Mouse (Mus musculus) kidney, adult 2 months (tissue): ENCODE results near the gene S100a7a.

Source experiments
- CTCF ChIP-seq: fragments of 200-500 bp; conservative IDR thresholded peaks from 2 replicates; pipeline ENCODE4 v1.5.1; 2011; ENCODE audit warnings: low read depth, mild to moderate bottlenecking, control low read depth, low read length, moderate library complexity, mixed read lengths; ENCODE audit not compliant: insufficient read depth, insufficient read length
- POLR2A ChIP-seq: fragments of 200-500 bp; IDR thresholded peaks from one replicate; pipeline ENCODE4 v1.6.1; 2011; ENCODE audit warnings: low read depth, low read length, control low read depth

DNA sequence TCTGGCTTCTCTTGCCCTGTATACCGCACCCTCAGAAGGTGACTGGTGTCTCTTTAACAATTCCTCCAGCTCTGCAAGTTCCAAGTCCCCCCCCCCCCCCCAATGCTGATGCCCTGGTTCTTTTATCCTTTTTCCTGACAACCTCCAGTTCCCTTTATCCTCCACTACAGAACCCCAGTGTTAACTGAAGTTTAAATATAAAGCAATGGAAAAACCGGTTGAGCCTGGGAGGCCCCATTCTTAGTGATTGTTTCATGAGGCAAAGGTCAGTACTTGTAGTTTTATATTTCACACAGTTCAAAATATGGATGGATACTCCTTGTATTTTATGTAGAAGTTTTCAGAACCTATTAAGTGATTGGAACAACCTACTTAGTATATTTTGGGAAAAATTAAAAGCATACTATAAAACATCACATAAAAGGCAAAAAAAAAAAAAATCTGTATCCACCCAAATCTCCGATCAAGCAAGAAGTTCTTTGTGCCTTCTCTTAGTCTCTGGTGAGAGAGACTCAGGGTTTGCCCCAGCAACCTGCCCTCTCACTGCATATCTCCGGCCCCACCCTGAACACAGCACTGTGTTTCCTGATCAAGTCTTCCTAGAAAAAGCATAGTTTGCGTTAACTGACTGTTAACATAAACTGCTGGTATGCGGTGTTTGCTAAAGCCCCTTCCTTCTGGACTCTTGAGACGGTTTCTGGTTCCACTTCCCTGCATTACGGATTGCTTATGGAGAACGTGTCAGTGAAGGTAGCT lies 27.4 kb upstream of the S100a7a start:
- no peak for TF ChIP-seq CTCF
- no peak for TF ChIP-seq POLR2A
